Mouse (Mus musculus) spleen, postnatal 4 days (tissue): ENCODE data around the gene Gm5458.
"Not testable (repeated sequence)": the region's sequence is repeated elsewhere in the genome, so short reads cannot be mapped to it uniquely, and the experiment has no call there.

Source experiments
- DNase-seq, 2 experiments: peaks; one replicate each; pipeline ENCODE4 v3.0.0; 2022; ENCODE audit warnings: low spot score in 2 of 2

The Gm5458 gene

DNA sequence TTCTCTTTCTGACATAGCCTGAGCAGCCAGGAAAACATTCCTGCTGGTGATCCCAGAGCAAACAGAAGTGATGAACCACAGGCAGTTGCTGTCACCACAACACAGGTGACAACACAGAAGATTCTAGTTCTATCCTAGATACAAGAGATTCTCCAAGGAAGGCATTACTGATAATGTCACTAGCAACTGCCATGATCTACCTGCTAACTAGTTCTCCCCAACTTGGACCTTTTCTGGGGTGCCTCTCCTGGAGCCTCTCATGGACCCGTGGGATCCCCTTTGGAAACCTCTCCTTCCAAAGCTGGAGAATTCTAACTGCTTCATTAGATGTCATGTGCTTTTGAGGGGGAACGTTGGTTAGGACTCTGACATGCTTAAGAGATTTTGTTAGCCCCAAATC, at the start of gene Gm5458:
Gm5458 (minus strand) TSS at position 101 of the 400 bp plus-strand sequence.
- DNase-seq = not testable (repeated sequence)

GRCm38 (mm10) chr14:19646232-19646631, 43.9 kb upstream of the Gm5458 start:
- no peak for DNase-seq

DNA sequence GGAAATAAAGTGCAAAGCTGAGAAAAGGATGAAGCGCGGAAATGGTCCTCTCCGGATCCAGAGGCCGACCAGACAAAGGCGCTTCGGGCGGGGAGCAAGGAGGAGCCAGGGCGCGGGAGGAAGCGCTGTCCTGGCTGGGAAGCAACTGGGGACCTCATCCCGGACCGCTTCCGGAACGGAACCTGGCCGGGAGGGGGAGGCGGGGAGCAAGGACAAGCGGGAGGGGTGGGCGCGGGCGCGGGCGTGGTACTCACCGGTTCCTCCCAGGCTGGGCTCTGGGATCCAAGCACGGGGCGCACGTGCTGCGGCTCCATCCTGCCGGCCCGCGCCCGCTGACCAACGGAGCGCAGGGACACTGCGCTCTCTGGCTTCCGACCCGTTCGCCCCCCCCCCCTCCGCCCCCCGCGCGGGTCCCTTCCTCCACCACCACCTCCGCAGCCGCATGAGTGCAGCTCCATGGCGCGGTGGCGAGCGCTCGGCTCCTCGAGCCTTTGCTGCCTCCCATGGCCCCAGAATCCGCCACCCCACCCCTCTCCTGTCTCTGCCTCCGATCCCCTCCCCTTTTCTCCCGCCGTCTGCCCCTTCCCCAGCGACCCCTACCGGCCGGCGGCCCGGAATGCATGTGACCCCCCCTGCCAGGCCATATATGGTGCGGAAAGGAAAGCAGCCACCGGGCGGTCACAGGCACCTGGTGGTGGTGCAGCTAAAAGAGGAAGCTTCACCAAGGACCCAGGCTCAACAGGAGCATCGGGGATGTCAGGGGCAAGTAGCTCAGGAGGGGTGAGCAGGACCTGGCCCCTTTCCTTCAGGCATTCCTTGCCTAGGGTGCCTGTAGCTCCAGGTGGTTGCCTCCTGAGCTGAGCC, 17.3 kb downstream of the Gm5458 start, which contains the start of gene Gm2237:
Gm2237 (minus strand) TSS at position 332 of the 864 bp plus-strand sequence.
- peak in 1 of 2 experiments; percentile 52 for DNase-seq

DNA sequence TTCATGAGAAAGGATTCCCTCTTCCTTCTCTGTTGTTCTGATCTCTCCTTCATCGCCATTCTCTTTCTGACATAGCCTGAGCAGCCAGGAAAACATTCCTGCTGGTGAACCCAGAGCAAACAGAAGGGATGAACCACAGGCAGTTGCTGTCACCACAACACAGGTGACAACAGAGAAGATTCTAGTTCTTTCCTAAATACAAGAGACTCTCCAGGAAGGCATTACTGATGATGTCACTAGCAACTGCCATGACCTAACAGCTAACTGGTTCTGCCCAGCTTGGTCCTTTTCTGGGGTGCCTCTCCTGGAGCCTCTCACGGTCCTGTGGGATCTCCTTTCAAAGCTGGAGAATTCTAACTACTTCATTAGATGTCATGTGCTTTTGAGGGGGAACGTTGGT, 52.5 kb downstream of the Gm5458 start, which contains the start of gene Gm2244:
Gm2244 (minus strand) TSS at position 101 of the 400 bp plus-strand sequence.
- DNase-seq = not testable (repeated sequence)
